Mouse (Mus musculus) heart, postnatal 25 days (tissue): ENCODE measurements at regions not wholly inside any gene's neighbourhood (a gene's known extent, or its start where the extent isn't known, plus 50 kb on each side); places are given as distances from the start of the nearest gene placed in this dataset.
"Not testable (repeated sequence)": the region's sequence is repeated elsewhere in the genome, so short reads cannot be mapped to it uniquely, and the experiment has no call there.

ENCODE experiments used
- DNase-seq: peaks from one replicate; pipeline ENCODE4 v3.0.0; 2022; ENCODE audit warnings: low spot score
- intact Hi-C: fragments of 180-260 bp; cut with DNase I; formaldehyde crosslinking; loops from one replicate; pipeline ENCODE4 v1.15.1; 2025

- intact Hi-C loops = no loop called here
- DNase-seq = no peak
Observed at GRCm38 (mm10) chr5:74834401-74834800, 131.7 kb upstream of the Lnx1 start.

GRCm38 (mm10) chr5:74833887-74834286 is 131.2 kb upstream of the Lnx1 start:
- DNase-seq = no peak
- intact Hi-C loops = no loop called here

GRCm38 (mm10) chr5:74832011-74832410 is 129.3 kb upstream of the Lnx1 start:
- intact Hi-C loops = no loop called here
- DNase-seq = no peak

GRCm38 (mm10) chr5:74830646-74831045 is 127.9 kb upstream of the Lnx1 start:
- no peak for DNase-seq
- intact Hi-C loops = no loop called here

GRCm38 (mm10) chr5:74829003-74829402 is 126.3 kb upstream of the Lnx1 start:
- intact Hi-C loops = no loop called here
- no peak for DNase-seq

GRCm38 (mm10) chr5:74827944-74828343 is 125.2 kb upstream of the Lnx1 start:
- intact Hi-C loops = no loop called here
- DNase-seq = no peak

GRCm38 (mm10) chr5:74825517-74826254 is 123.0 kb upstream of the Lnx1 start:
- intact Hi-C loops = no loop called here
- DNase-seq = no peak

GRCm38 (mm10) chr5:74823719-74824118 is 121.0 kb upstream of the Lnx1 start:
- intact Hi-C loops = no loop called here
- DNase-seq = no peak

GRCm38 (mm10) chr5:74821969-74822368 is 119.3 kb upstream of the Lnx1 start:
- no peak for DNase-seq
- intact Hi-C loops = no loop called here

- intact Hi-C loops = no loop called here
- no peak for DNase-seq
Observed at GRCm38 (mm10) chr5:74816523-74816922, 113.8 kb upstream of the Lnx1 start.

- intact Hi-C loops = no loop called here
- no peak for DNase-seq
Observed at GRCm38 (mm10) chr5:74813396-74813795, 110.7 kb upstream of the Lnx1 start.

- intact Hi-C loops = no loop called here
- no peak for DNase-seq
Observed at GRCm38 (mm10) chr5:74811046-74811445, 108.3 kb upstream of the Lnx1 start.

- no peak for DNase-seq
- intact Hi-C loops = no loop called here
Observed at GRCm38 (mm10) chr5:74807581-74808221, 105.0 kb upstream of the Lnx1 start.

GRCm38 (mm10) chr5:74801946-74802345 is 99.2 kb upstream of the Lnx1 start:
- intact Hi-C loops = no loop called here
- DNase-seq = no peak

- no peak for DNase-seq
- intact Hi-C loops = no loop called here
Observed at GRCm38 (mm10) chr5:74800351-74800750, 97.6 kb upstream of the Lnx1 start.

- intact Hi-C loops = loop anchor here (5.0 kb wide), 2 partner anchors 174 to 361 kb away; no protein-coding TSS in a partner anchor
Observed at GRCm38 (mm10) chr5:74796421-74797067, 93.8 kb upstream of the Lnx1 start.

GRCm38 (mm10) chr5:74794726-74795125 is 92.0 kb upstream of the Lnx1 start:
- intact Hi-C loops = loop anchor here (2.0 to 5.0 kb wide), 5 partner anchors 92 to 363 kb away; partner anchors contain the start of genes Lnx1 and Scfd2
- DNase-seq = no peak

More at GRCm38 (mm10) chr5:74796421-74797067, 93.8 kb upstream of the Lnx1 start:
- DNase-seq = no peak

GRCm38 (mm10) chr5:74793431-74793830 is 90.7 kb upstream of the Lnx1 start:
- intact Hi-C loops = loop anchor here (2.0 to 5.0 kb wide), 3 partner anchors 91 to 261 kb away; partner anchors contain the start of genes Lnx1 and Scfd2
- DNase-seq = no peak

GRCm38 (mm10) chr5:74792936-74793335 is 90.2 kb upstream of the Lnx1 start:
- no peak for DNase-seq
- intact Hi-C loops = loop anchor here (2.0 to 5.0 kb wide), 3 partner anchors 91 to 261 kb away; partner anchors contain the start of genes Lnx1 and Scfd2

GRCm38 (mm10) chr5:74792301-74792700 is 89.6 kb upstream of the Lnx1 start:
- intact Hi-C loops = loop anchor here (2.0 to 5.0 kb wide), 3 partner anchors 90 to 260 kb away; partner anchors contain the start of genes Lnx1 and Scfd2
- peak; percentile 92 for DNase-seq

GRCm38 (mm10) chr5:74790501-74790900 is 87.8 kb upstream of the Lnx1 start:
- intact Hi-C loops = loop anchor here (5.0 kb wide), 2 partner anchors 88 to 258 kb away; partner anchors contain the start of genes Lnx1 and Scfd2
- not testable (repeated sequence) for DNase-seq
